Mouse (Mus musculus): ENCODE data around the gene Impg2. TPM values are rescaled to one million over a fixed set of nuclear protein-coding genes. Genes with fewer than 3 reads are reported as not detected.

Gene Impg2
- polyA plus RNA-seq, 1 experiment = 1.2 TPM

DNA sequence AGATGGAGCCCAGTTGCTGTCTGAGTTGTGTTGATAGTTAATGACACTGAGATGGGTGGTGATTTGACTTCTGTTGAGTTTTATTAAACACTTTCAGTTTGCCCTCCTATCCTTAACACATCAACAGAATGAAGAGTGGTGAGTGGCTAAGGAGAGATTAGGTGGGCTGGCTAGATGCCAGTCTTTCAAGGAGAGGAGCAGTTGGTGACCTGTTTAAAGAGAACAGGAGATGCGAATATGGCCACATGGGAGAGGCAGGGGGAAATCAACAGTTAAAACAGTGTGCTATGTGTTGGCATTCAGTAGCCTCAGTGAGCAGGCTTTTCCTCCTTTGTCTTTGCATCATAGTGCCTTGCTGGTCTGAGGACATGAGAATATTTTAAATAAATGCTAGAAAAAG lies 69.8 kb downstream of the Impg2 start:
- DNase-seq (ENCODE audit: low read depth) = no peak

DNA sequence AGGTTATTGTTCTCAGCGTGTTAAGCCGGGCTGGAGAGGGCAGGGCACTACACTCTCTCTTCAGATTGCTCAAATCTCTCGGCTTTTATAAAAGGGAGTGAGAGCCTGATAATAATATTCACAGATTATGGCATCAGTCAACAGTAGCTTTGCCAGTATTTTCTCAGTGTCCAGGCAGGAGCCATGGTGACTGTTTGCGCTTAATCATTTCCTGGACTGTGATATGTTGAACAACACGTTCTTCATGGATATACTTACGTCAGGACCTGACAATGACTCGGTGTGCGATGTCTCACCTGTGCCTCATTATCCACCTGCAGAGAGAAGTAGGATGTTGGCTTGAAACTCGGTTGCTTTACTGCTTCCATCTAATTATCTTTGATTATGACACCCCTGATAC lies 74.9 kb downstream of the Impg2 start:
- TF ChIP-seq POLR2A (IDR thresholded peaks at IDR 0.05; ENCODE audit: borderline replicate concordance, extremely low read depth, insufficient read depth, insufficient read length, poor library complexity, severe bottlenecking) (no peak), CTCF (IDR thresholded peaks at IDR 0.05; ENCODE audit: borderline replicate concordance, extremely low read depth, insufficient read depth, insufficient read length) (no peak)
- no peak for DNase-seq (ENCODE audit: low read depth)

More for the DNA sequence above, 69.8 kb downstream of the Impg2 start:
- TF ChIP-seq CTCF (IDR thresholded peaks at IDR 0.05; ENCODE audit: borderline replicate concordance, extremely low read depth, insufficient read depth, insufficient read length) (no peak), POLR2A (IDR thresholded peaks at IDR 0.05; ENCODE audit: borderline replicate concordance, extremely low read depth, insufficient read depth, insufficient read length, poor library complexity, severe bottlenecking) (no peak)

DNA sequence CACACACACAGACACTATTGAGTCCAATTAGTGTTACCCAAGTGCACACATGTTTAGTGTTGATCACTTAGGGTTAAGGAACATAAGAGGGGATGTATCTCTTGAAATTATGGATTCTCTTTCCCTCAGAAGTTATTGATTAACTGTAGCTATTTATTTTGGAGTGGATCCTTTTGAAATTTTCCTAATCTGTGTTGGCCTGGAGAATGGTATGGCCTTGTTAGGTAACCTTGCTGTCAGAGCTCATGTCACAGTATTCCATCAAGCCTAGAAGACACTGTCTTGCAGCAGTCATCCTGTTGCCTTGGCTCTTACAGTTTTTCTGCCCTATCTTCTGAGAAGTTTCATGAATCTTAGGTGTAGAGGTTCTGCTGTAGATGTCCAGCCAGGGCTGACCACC lies 75.6 kb downstream of the Impg2 start:
- TF ChIP-seq CTCF (IDR thresholded peaks at IDR 0.05; ENCODE audit: borderline replicate concordance, extremely low read depth, insufficient read depth, insufficient read length) (no peak), POLR2A (IDR thresholded peaks at IDR 0.05; ENCODE audit: borderline replicate concordance, extremely low read depth, insufficient read depth, insufficient read length, poor library complexity, severe bottlenecking) (no peak)
- no peak for DNase-seq (ENCODE audit: low read depth)

DNA sequence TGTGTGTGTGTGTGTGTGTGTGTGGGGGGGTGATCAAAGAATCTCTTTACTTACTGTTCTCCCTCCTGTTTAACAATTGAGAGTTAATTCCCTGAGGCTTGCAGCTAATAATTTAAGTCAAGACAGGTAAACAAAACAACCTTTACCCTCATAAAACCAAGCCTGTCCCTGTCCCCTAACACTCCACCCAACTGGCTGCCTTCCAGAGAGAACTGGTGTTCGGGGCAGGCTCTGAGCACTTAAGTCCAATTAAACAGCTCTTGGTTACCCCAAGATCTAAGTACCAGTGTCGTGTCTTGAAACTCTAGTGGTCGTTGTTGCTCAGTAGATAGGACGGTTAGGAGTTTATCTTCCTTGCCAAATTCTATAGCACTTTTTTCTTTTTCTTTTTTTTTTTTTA lies 77.2 kb downstream of the Impg2 start:
- no peak for DNase-seq (ENCODE audit: low read depth)
- no peak for TF ChIP-seq POLR2A (IDR thresholded peaks at IDR 0.05; ENCODE audit: borderline replicate concordance, extremely low read depth, insufficient read depth, insufficient read length, poor library complexity, severe bottlenecking)
- TF ChIP-seq CTCF (IDR thresholded peaks at IDR 0.05; ENCODE audit: borderline replicate concordance, extremely low read depth, insufficient read depth, insufficient read length) = no peak

DNA sequence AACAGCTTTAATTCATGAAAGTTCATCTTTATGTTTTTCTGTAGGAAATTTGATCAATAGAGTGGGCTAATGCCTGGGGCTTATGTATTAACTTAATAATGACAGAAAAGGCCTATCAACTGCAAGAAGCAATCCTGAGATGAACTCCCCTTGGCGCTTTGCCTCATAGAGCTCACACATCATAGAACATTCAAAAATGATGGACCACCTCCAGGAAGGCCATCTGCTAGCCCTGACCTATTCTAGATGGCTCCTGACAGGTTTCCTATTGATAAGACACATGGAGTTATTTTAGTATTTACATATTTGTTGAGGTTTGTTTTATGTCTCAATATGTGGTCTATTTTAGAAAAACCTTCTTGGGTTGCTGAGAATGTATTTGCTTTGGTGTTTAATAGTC lies 79.2 kb downstream of the Impg2 start:
- peak; percentile 8 for DNase-seq (ENCODE audit: low read depth)
- TF ChIP-seq CTCF (IDR thresholded peaks at IDR 0.05; ENCODE audit: borderline replicate concordance, extremely low read depth, insufficient read depth, insufficient read length) (no peak), POLR2A (IDR thresholded peaks at IDR 0.05; ENCODE audit: borderline replicate concordance, extremely low read depth, insufficient read depth, insufficient read length, poor library complexity, severe bottlenecking) (no peak)

DNA sequence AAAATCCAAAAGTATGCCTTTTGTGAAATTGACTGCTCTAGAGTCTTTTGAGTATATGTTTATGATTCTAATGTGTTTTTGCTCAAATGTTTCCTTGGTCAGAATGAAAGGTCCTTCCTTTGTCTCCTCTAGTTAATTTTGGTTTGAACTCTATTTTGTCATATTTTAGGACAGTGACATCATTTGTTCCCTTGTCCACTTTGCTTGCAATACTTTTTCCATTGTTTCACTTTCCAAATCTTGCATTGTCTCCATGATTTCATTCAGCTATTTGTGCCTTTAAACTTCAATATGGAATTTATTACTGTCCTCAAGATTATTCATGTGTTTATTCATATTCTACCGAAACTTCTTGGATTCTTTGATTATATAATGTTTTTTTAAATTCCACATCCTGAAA lies 79.8 kb downstream of the Impg2 start:
- no peak for DNase-seq (ENCODE audit: low read depth)
- TF ChIP-seq POLR2A (IDR thresholded peaks at IDR 0.05; ENCODE audit: borderline replicate concordance, extremely low read depth, insufficient read depth, insufficient read length, poor library complexity, severe bottlenecking) (no peak), CTCF (IDR thresholded peaks at IDR 0.05; ENCODE audit: borderline replicate concordance, extremely low read depth, insufficient read depth, insufficient read length) (no peak)

DNA sequence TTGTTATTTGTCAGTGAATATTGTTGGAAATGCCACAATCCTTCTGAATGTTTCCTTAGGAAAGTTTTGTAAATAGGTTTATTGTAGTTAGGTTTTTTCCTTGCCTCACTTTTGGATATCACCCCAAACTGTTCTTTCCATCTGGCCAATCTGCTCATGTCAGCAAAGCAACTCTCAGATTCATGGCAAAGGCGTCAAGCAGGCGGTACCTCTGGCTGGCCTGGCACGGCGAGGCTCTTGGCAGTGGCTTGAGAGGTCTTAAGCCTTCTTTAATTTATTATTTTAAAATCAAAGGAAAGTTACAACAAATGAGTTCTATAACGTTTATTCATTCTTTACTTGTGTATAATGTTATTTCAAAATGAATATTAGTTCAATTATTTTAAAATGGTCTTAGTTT lies 82.0 kb downstream of the Impg2 start:
- no peak for TF ChIP-seq POLR2A (IDR thresholded peaks at IDR 0.05; ENCODE audit: borderline replicate concordance, extremely low read depth, insufficient read depth, insufficient read length, poor library complexity, severe bottlenecking)
- TF ChIP-seq CTCF (IDR thresholded peaks at IDR 0.05; ENCODE audit: borderline replicate concordance, extremely low read depth, insufficient read depth, insufficient read length) = no peak
- DNase-seq (ENCODE audit: low read depth) = peak; percentile 44

DNA sequence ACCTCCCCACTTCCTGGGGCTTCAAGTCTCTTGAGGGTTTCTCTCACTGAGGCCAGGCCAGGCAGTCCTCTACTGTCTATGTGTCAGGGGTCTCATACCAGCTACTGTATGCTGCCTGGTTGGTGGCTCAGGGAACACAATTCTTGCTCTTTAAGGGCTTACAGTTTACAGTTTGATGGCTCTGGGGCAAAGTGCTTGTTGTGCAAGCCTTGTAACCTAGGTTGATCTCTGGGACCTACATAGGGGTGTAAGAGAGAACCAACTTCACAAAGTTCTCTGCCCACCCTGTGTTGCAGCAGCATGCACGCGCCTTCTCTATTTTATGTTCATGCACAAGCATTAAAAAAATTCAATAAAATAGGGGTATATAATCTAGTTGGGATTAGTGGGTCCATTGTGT lies 82.9 kb downstream of the Impg2 start:
- DNase-seq (ENCODE audit: low read depth) = no peak
- no peak for TF ChIP-seq POLR2A (IDR thresholded peaks at IDR 0.05; ENCODE audit: borderline replicate concordance, extremely low read depth, insufficient read depth, insufficient read length, poor library complexity, severe bottlenecking)
- TF ChIP-seq CTCF (IDR thresholded peaks at IDR 0.05; ENCODE audit: borderline replicate concordance, extremely low read depth, insufficient read depth, insufficient read length) = no peak

DNA sequence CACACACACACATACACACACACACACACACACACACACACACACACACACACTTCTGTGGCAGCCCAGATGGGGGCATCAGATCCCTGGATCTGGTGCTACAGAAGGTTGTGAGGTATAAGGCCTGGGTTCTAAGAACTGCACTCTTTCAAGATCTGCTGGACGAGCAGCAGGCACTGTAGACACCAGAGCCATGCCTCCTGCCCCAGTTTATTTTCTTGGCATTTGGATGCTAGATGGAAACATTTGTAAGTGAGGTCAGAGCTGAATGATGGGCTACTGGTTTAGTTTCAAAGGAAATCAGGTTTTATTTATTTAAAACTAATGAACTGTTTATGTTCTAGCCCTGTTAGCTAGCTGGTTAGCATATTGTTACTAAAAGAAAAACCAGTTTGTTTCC lies 90.8 kb downstream of the Impg2 start:
- TF ChIP-seq POLR2A (IDR thresholded peaks at IDR 0.05; ENCODE audit: borderline replicate concordance, extremely low read depth, insufficient read depth, insufficient read length, poor library complexity, severe bottlenecking) (no peak), CTCF (IDR thresholded peaks at IDR 0.05; ENCODE audit: borderline replicate concordance, extremely low read depth, insufficient read depth, insufficient read length) (no peak)
- DNase-seq (ENCODE audit: low read depth) = peak; percentile 31

DNA sequence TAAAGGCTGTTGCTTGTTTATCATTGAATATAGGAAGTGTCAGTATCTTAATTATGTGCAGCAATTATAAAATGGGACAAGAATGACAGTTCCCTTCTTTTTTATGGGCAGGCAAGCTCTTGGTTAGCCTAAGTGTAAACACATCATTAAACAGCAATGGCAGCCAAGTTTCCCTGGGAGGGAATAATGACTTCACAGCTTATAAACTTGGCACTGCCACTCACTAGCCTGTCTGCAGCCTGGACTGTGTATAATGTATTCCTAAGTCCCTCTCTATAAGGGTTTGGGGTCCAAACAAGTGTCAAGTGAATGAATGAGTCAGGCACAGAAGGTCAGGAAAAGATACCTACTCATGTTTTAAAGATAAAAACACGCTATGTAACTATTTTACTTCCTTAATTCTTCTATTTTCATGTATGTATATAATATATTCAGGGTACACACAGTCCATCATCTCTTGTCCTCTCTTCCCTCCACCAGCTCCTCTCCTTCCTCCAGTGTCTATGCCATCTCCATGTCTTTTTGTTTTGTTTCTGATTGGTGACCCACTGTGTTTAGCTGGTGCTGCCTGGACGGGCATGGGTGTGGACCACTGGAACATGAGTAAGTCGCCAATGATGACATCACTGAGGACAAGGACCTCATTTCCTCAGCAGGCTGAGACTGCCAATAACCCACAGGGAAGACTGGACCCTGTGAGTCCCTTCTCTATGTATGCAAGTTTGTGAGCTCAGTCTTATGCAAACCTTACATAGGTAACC lies 92.0 kb downstream of the Impg2 start:
- peak; percentile 88 for DNase-seq (ENCODE audit: low read depth)
- TF ChIP-seq POLR2A (IDR thresholded peaks at IDR 0.05; ENCODE audit: borderline replicate concordance, extremely low read depth, insufficient read depth, insufficient read length, poor library complexity, severe bottlenecking) = no peak
- no peak for TF ChIP-seq CTCF (IDR thresholded peaks at IDR 0.05; ENCODE audit: borderline replicate concordance, extremely low read depth, insufficient read depth, insufficient read length)

DNA sequence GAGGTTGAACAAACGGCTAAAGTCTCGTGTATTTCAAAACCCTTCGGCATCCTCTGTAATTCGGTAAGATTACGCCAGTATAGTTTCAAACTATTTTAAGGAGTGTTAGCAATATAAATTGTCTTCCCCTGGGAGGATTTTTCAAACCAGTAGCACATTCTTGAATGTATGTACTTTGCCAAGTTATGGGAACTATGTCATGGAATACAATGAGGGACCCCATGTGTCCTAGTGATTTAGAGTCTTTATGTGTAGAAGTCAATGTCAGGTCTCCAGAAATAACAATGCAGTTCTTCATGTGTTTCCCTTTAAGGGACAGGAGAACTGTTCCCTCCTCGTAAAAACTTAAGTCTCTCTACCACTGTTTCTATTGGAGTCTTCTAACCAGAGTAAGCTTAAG lies 94.1 kb downstream of the Impg2 start:
- TF ChIP-seq CTCF (IDR thresholded peaks at IDR 0.05; ENCODE audit: borderline replicate concordance, extremely low read depth, insufficient read depth, insufficient read length) = no peak
- TF ChIP-seq POLR2A (IDR thresholded peaks at IDR 0.05; ENCODE audit: borderline replicate concordance, extremely low read depth, insufficient read depth, insufficient read length, poor library complexity, severe bottlenecking) = no peak
- no peak for DNase-seq (ENCODE audit: low read depth)

DNA sequence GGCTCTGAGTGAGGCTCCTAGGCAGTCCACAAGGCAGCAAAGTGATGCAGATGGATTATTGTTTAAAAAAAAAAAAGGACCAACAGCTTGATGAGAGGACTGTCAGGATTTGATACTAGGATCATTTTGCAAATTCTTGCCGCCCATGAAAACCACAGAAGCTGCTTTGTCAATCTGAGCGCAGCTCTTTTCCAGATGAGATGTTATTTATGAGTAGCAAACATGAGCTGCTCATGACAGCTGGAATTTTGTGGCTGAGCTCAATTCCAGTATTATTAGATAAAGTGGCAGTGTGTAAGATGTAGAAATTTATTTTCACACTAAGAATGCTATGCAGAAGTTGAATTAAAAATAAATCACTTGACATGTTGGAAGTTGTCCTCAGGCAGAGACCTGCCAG lies 94.7 kb downstream of the Impg2 start:
- TF ChIP-seq CTCF (IDR thresholded peaks at IDR 0.05; ENCODE audit: borderline replicate concordance, extremely low read depth, insufficient read depth, insufficient read length) (no peak), POLR2A (IDR thresholded peaks at IDR 0.05; ENCODE audit: borderline replicate concordance, extremely low read depth, insufficient read depth, insufficient read length, poor library complexity, severe bottlenecking) (no peak)
- no peak for DNase-seq (ENCODE audit: low read depth)
